Mouse (Mus musculus) myocyte (in vitro differentiated cells): ENCODE measurements around the gene Ccdc116. TPM values are rescaled to one million over a fixed set of nuclear protein-coding genes. Genes with fewer than 3 reads are reported as not detected.

Source experiments
- H3K27me3 ChIP-seq: one replicate; pipeline ENCODE4 v1.6.1; 2011; ENCODE audit not compliant: control insufficient read depth, insufficient read depth, insufficient read length
- H3K36me3 ChIP-seq: one replicate; pipeline ENCODE4 v1.6.1; 2011; ENCODE audit not compliant: control insufficient read depth, insufficient read depth
- H3K4me2 ChIP-seq: one replicate; pipeline ENCODE4 v1.6.1; 2011; ENCODE audit warnings: low read depth, control low read depth
- H3K4me3 ChIP-seq: one replicate; pipeline ENCODE4 v1.5.1; 2011; ENCODE audit warnings: mild to moderate bottlenecking, control low read depth, moderate library complexity
- H3K79me2 ChIP-seq: one replicate; pipeline ENCODE4 v1.6.1; 2011; ENCODE audit not compliant: control insufficient read depth, insufficient read depth
- H3ac ChIP-seq: one replicate; pipeline ENCODE4 v1.6.1; 2011; ENCODE audit not compliant: control insufficient read depth, insufficient read length
- CEBPB ChIP-seq: IDR thresholded peaks from 2 replicates; pipeline ENCODE4 v1.6.1; 2011; ENCODE audit warnings: mild to moderate bottlenecking, moderate library complexity; ENCODE audit not compliant: poor library complexity, insufficient read depth, severe bottlenecking
- E2F4 ChIP-seq: IDR thresholded peaks from one replicate; pipeline ENCODE4 v1.6.1; 2011; ENCODE audit warnings: mild to moderate bottlenecking, control low read depth, moderate library complexity; ENCODE audit not compliant: insufficient read depth
- MAX ChIP-seq: IDR thresholded peaks from one replicate; pipeline ENCODE4 v1.6.1; 2011; ENCODE audit warnings: low read depth, mild to moderate bottlenecking, control low read depth
- MYOD1 ChIP-seq, 3 experiments: IDR thresholded peaks; one replicate each; pipeline ENCODE4 v1.6.1; 2011; ENCODE audit warnings: control low read depth in 2 of 3, low read depth in 2 of 3, mild to moderate bottlenecking in 2 of 3, moderate library complexity in 1 of 3; ENCODE audit not compliant: insufficient read length in 2 of 3, control insufficient read depth in 1 of 3
- MYOG ChIP-seq, 3 experiments: IDR thresholded peaks; one replicate each; pipeline ENCODE4 v1.6.1; 2011; ENCODE audit warnings: control low read depth in 2 of 3, low read depth in 2 of 3, mild to moderate bottlenecking in 2 of 3; ENCODE audit not compliant: insufficient read length in 2 of 3, control insufficient read depth in 1 of 3, insufficient read depth in 1 of 3
- POLR2A ChIP-seq: IDR thresholded peaks from one replicate; pipeline ENCODE4 v1.6.1; 2011; ENCODE audit warnings: low read depth, mild to moderate bottlenecking, control low read depth, moderate library complexity; ENCODE audit not compliant: insufficient read length
- POLR2AphosphoS2 ChIP-seq: IDR thresholded peaks from one replicate; pipeline ENCODE4 v1.6.1; 2011; ENCODE audit warnings: low read depth, control low read depth; ENCODE audit not compliant: insufficient read length
- REST ChIP-seq: IDR thresholded peaks from one replicate; pipeline ENCODE4 v1.6.1; 2011; ENCODE audit warnings: mild to moderate bottlenecking, control low read depth, moderate library complexity; ENCODE audit not compliant: insufficient read depth, insufficient read length
- SRF ChIP-seq: IDR thresholded peaks from one replicate; pipeline ENCODE4 v1.6.1; 2011; ENCODE audit warnings: low read depth; ENCODE audit not compliant: control insufficient read depth, insufficient read length
- TCF12 ChIP-seq: IDR thresholded peaks from one replicate; pipeline ENCODE4 v1.6.1; 2011; ENCODE audit warnings: mild to moderate bottlenecking, control low read depth; ENCODE audit not compliant: poor library complexity, insufficient read depth, severe bottlenecking
- TCF3 ChIP-seq: IDR thresholded peaks from one replicate; pipeline ENCODE4 v1.6.1; 2011; ENCODE audit warnings: low read depth, control low read depth; ENCODE audit not compliant: insufficient read length
- USF1 ChIP-seq: IDR thresholded peaks from one replicate; pipeline ENCODE4 v1.6.1; 2011; ENCODE audit warnings: low read depth, mild to moderate bottlenecking, control low read depth, moderate library complexity
- polyA plus RNA-seq: library from polyadenylated mRNA; unstranded; fragments of >200 nt; fragmentation: generic; extraction: Trizol; gene quantifications from one replicate; pipeline ENCODE4 v1.2.1, GENCODE M21; 2012; ENCODE audit warnings: missing spikeins

The Ccdc116 gene
- polyA plus RNA-seq, 1 experiment = 0.17 TPM

- no peaks in the 10 kb centered on the region for H3K27me3 ChIP-seq
- no peak overlapping the region for H3K4me3 ChIP-seq
- no peak overlapping the region for H3K4me2 ChIP-seq
- TF ChIP-seq E2F4 (no peak), POLR2A (no peak), SRF (no peak), MYOD1 (IDR thresholded peaks at IDR 0.05; ENCODE audit: control insufficient read depth in 1 of 3, insufficient read length in 2 of 3, low read depth in 2 of 3) (no peak), REST (no peak), USF1 (no peak), TCF3 (no peak), POLR2AphosphoS2 (no peak)
- no peak overlapping the region for H3ac ChIP-seq
- no peaks in the 10 kb centered on the region for H3K79me2 ChIP-seq
- no peaks in the 10 kb centered on the region for H3K36me3 ChIP-seq
Observed at GRCm38 (mm10) chr16:17117309-17117799, 29.7 kb downstream of the Ccdc116 start.

DNA sequence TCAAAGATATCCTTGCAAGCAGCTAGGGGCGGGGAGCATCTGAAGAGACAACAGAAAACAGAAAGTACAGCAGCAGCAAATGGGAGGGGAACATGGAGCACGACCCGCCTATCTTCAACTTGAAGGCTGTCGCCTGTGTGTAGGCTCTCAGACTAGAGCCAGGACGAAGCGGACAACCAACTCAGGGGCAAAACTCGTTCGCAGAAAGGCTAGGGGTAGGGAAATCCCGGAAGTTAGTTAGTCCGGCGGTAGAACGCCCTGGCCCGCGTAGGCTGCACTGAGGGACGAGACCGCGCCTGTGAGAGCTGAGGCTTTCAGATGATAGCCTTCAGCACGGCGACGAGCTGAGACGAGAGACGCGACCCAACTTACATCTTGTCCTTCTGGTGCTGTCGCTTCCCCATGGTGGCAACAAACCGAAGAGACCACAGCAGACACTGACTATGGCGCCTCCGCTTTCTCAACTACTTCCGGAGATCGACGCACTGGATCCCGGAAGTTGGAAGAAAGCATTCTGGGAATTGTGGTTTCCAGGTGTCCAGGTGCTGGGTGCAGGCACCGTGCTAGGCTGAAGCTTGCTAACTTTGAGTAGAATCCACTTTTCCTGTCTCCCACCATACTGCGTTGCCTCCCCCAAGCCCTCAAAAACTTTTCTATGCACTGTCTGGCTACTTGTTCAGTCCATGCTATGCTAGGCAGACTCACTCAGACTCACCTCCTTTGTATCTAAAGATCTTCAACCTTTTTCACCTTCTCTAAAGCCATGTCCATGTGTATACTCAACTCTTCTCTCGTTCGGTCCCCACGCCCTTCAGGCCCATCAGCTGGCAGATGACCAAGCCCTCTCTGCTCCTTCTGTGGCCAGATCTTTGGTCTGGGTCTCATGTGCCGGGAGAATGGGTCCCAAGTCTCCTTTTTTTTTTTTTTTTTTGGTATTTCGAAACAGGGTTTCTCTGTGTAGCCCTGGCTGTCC, 36.0 kb downstream of the Ccdc116 start, which contains the start of gene Ppil2:
TSS of gene Ppil2 (minus strand) at position 487 of the 973 bp plus-strand sequence.
- Histone ChIP-seq H3K27me3 (no peaks in the 10 kb centered on the region), H3ac (peak within 1 kb of the TSS; percentile 5), H3K4me3 (peak within 1 kb of the TSS; percentile 65), H3K36me3 (peaks cover 12% of the 10 kb centered on the region), H3K4me2 (peak within 1 kb of the TSS; percentile 97), H3K79me2 (peaks cover 17% of the 10 kb centered on the region)
- TF ChIP-seq MYOG (IDR thresholded peaks at IDR 0.05; ENCODE audit: control insufficient read depth in 1 of 3, insufficient read depth in 1 of 3, insufficient read length in 2 of 3, low read depth in 2 of 3) (no peak), TCF12 (no peak), MAX (no peak), POLR2AphosphoS2 (peak; percentile 91), TCF3 (no peak), POLR2A (peak; percentile 83)

- TF ChIP-seq POLR2A = no peak
- TF ChIP-seq SRF = no peak
- TF ChIP-seq MYOG (IDR thresholded peaks at IDR 0.05; ENCODE audit: control insufficient read depth in 1 of 3, insufficient read depth in 1 of 3, insufficient read length in 2 of 3, low read depth in 2 of 3) = no peak
- TF ChIP-seq E2F4 = no peak
- TF ChIP-seq MYOD1 (IDR thresholded peaks at IDR 0.05; ENCODE audit: control insufficient read depth in 1 of 3, insufficient read length in 2 of 3, low read depth in 2 of 3) = no peak
- TF ChIP-seq TCF3 = no peak
- TF ChIP-seq REST = no peak
- peaks cover 9% of the 10 kb centered on the region for H3K79me2 ChIP-seq
- peaks cover 22% of the 10 kb centered on the region for H3K36me3 ChIP-seq
- no peak overlapping the region for H3ac ChIP-seq
- H3K27me3 ChIP-seq = no peaks in the 10 kb centered on the region
- H3K4me3 ChIP-seq = no peak overlapping the region
- H3K4me2 ChIP-seq = no peak overlapping the region
Observed at GRCm38 (mm10) chr16:17104600-17104999, 42.4 kb downstream of the Ccdc116 start.

- no peak overlapping the region for H3ac ChIP-seq
- H3K4me2 ChIP-seq = no peak overlapping the region
- H3K79me2 ChIP-seq = no peaks in the 10 kb centered on the region
- no peak overlapping the region for H3K4me3 ChIP-seq
- H3K36me3 ChIP-seq = peaks cover 29% of the 10 kb centered on the region
- H3K27me3 ChIP-seq = no peaks in the 10 kb centered on the region
- no peak for TF ChIP-seq SRF
- no peak for TF ChIP-seq MAX
- no peak for TF ChIP-seq CEBPB
- TF ChIP-seq USF1 = no peak
- no peak for TF ChIP-seq E2F4
- TF ChIP-seq TCF12 = no peak
- TF ChIP-seq POLR2A = no peak
- TF ChIP-seq TCF3 = no peak
- TF ChIP-seq MYOD1 (IDR thresholded peaks at IDR 0.05; ENCODE audit: control insufficient read depth in 1 of 3, insufficient read length in 2 of 3, low read depth in 2 of 3) = no peak
- TF ChIP-seq POLR2AphosphoS2 = no peak
- no peak for TF ChIP-seq REST
- TF ChIP-seq MYOG (IDR thresholded peaks at IDR 0.05; ENCODE audit: control insufficient read depth in 1 of 3, insufficient read depth in 1 of 3, insufficient read length in 2 of 3, low read depth in 2 of 3) = no peak
Observed at GRCm38 (mm10) chr16:17102630-17103220, 44.3 kb downstream of the Ccdc116 start.
